Mouse (Mus musculus): ENCODE measurements around the gene Plod3. TPM values are rescaled to one million over a fixed set of nuclear protein-coding genes. Genes with fewer than 3 reads are reported as not detected.

The Plod3 gene
- polyA plus RNA-seq, 1 experiment from 2014 or later = 28.7 TPM

DNA sequence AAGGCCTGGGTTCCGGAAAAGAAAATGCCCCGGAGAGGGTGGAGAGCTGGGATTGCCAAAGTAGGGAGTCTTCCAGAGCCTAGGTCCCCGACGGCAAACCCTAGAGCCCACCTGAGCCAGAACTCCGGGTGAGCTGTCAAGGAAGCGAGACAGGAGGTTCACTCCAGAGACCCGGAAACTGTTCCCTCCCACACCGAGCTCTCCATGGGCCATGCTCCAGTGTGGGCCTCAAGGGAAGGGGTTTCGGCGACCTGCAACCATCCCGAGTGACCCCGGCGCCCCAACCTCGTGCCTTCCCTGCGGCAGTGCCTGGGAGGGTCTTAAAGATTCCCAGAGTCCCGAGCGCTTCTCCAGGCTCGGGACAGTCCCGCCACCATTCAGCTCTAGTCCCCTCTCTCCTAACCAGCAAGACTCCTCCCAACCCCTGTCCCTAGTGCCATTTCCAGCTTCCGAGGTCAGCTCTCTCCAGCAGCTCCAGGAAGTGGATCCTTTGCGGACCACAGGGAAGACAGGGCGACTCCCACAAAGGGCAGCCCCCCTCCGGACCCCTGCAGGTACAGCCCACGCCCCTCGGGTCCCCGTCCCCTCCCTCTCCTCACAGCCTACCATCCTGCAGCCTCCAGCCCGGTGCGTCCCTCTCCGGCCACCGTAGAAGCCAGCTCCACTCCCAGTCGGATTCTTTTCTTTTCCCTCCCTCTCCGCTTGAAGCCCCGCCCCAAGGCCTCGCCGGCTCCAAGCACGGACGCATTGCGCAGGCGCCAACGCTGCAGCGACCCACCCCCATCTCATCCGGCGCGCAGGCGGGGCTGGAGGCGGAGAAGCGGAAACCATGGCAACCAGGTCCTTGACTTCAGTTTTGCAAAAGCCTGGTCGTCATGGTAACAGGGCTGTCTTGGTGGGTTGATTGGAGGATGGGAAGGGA is 58.8 kb downstream of the Plod3 start, which contains the start of gene Ap1s1:
Ap1s1 (minus strand) TSS at position 734 of the 922 bp plus-strand sequence.
- peak; percentile 89 for ATAC-seq (replicated peaks; ENCODE audit: low FRiP score)

More for the DNA sequence above, 58.8 kb downstream of the Plod3 start, which contains the start of gene Ap1s1:
- peak; percentile 99 for DNase-seq (ENCODE audit: low spot score)
- H3K36me3 ChIP-seq (ENCODE audit: control insufficient read depth, insufficient read depth, low read length) = peaks cover 7% of the 10 kb centered on the region; the same call in 1 of the 2 replicates
- peaks cover 6% of the 10 kb centered on the region for H3K4me1 ChIP-seq (replicated peaks; ENCODE audit: control insufficient read depth, insufficient read depth, low read length)
- peak within 1 kb of the TSS; percentile 93 for H3K4me2 ChIP-seq
- no peaks in the 10 kb centered on the region for H3K27me3 ChIP-seq (replicated peaks; ENCODE audit: control insufficient read depth, insufficient read depth, low read length)
- H3K9me3 ChIP-seq (ENCODE audit: control insufficient read depth, low read length) = no peaks in the 10 kb centered on the region
- WGBS = 1% methylated on average over 48 of the region's 48 CpGs
- H3K27ac ChIP-seq (ENCODE audit: low read depth, low read length) = peak within 1 kb of the TSS; percentile 63; the same call in 1 of the 2 replicates
- H3K4me3 ChIP-seq (ENCODE audit: low read depth, low read length) = peak within 1 kb of the TSS; percentile 90
- H3K9ac ChIP-seq (ENCODE audit: low read depth, low read length) = peak within 1 kb of the TSS; percentile 77

MicroRNA genes within 50 kb of the gene (microRNA counts, 519-probe panel; counts per million panel counts)
- microRNA mmu-miR-702 = not detected

Small RNAs within 50 kb of the gene (microRNA-seq; reads per million reads assigned to microRNA genes)
- gene Mir702 (ENCODE audit: borderline number of aligned reads) = 106 reads per million, percentile 49 among the genes with 10 or more reads in this experiment

Other genes with a start within 250 kb of the Plod3 start
- 9.1 and 9.8 TPM in 2 replicates for gene Col26a1, start 103.8 kb upstream of the Plod3 start, polyA plus RNA-seq (2014; fragmentation: Nextera tagmentation; extraction: Ambion mirVana)
- gene Ift22, start 78.9 kb upstream of the Plod3 start, polyA plus RNA-seq (2014; fragmentation: Nextera tagmentation; extraction: Ambion mirVana) = 28.5 and 32.4 TPM in 2 replicates
- 241 and 251 TPM in 2 replicates for gene Fis1, start 33.7 kb upstream of the Plod3 start, polyA plus RNA-seq (2014; fragmentation: Nextera tagmentation; extraction: Ambion mirVana)
- gene Cldn15, start 20.4 kb upstream of the Plod3 start, polyA plus RNA-seq (2014; fragmentation: Nextera tagmentation; extraction: Ambion mirVana) = 2.5 and 2.8 TPM in 2 replicates
- 93.8 and 97.2 TPM in 2 replicates for gene Znhit1, start 1.0 kb downstream of the Plod3 start, polyA plus RNA-seq (2014; fragmentation: Nextera tagmentation; extraction: Ambion mirVana)
- gene Vgf, start 39.4 kb downstream of the Plod3 start, polyA plus RNA-seq (2014; fragmentation: Nextera tagmentation; extraction: Ambion mirVana) = 0.07 TPM in 1 of 2 replicates, not detected in the other
- gene Ap1s1, start 59.1 kb downstream of the Plod3 start, polyA plus RNA-seq (2014; fragmentation: Nextera tagmentation; extraction: Ambion mirVana) = 163 and 175 TPM in 2 replicates
- gene Serpine1, start 85.2 kb downstream of the Plod3 start, polyA plus RNA-seq (2014; fragmentation: Nextera tagmentation; extraction: Ambion mirVana) = 0.09 and 0.15 TPM in 2 replicates
- gene Trim56, start 129.2 kb downstream of the Plod3 start, polyA plus RNA-seq (2014; fragmentation: Nextera tagmentation; extraction: Ambion mirVana) = 8.7 and 8.8 TPM in 2 replicates
- gene Muc3, start 162.3 kb downstream of the Plod3 start, polyA plus RNA-seq (2014; fragmentation: Nextera tagmentation; extraction: Ambion mirVana) = not detected in 2 replicates
- 0.43 TPM in 1 of 2 replicates, not detected in the other for gene Muc3a, start 225.4 kb downstream of the Plod3 start, polyA plus RNA-seq (2014; fragmentation: Nextera tagmentation; extraction: Ambion mirVana)